In genomic region chr1:133163820-133164431, GRCm38 (mm10) we compare ENCODE assay signal across 8 mouse cellular contexts. TPM values are rescaled to one million over a fixed set of nuclear protein-coding genes. Genes with fewer than 3 reads are reported as not detected.
DNase-seq lines count a peak whose midpoint lies in the region; ATAC-seq and TF ChIP-seq lines count a peak whose summit lies in the region.

Plekha6 (plus strand) TSS chr1:133164210.

- peak within 1 kb of the TSS; percentile 94 for H3K4me2 ChIP-seq in heart, embryonic 11.5 days
- peak within 1 kb of the TSS; percentile 97 for H3K4me2 ChIP-seq in kidney, postnatal 0 days (ENCODE audit: low read length)
- peak within 1 kb of the TSS; percentile 80 for H3K4me2 ChIP-seq in liver, postnatal 0 days (ENCODE audit: low read depth, low read length)

- TF ChIP-seq EP300 in liver, postnatal 0 days (IDR thresholded peaks at IDR 0.05; ENCODE audit: low read depth) = no peak

- ATAC-seq in heart, embryonic 11.5 days (replicated peaks; ENCODE audit: insufficient number of reproducible peaks, low FRiP score, low TSS enrichment) = 0 out of 2 replicates have a peak, but pooled peaks have one; percentile 40
- no peak for ATAC-seq in kidney, postnatal 0 days (replicated peaks; ENCODE audit: low FRiP score, low read depth)
- peak; percentile 48 for ATAC-seq in liver, postnatal 0 days
- ATAC-seq in erythroid progenitor cell, adult 5-6 weeks (replicated peaks; ENCODE audit: low FRiP score, poor library complexity, severe bottlenecking) = no peak

- H3K9ac ChIP-seq in heart, embryonic 11.5 days (ENCODE audit: low read depth, low read length) = peak within 1 kb of the TSS; percentile 65
- H3K9ac ChIP-seq in kidney, postnatal 0 days (ENCODE audit: low read depth, low read length) = peak within 1 kb of the TSS; percentile 65
- no peak within 1 kb of the TSS; the same call in 1 of the 2 replicates for H3K9ac ChIP-seq in liver, postnatal 0 days (replicated peaks)

- TF ChIP-seq POLR2A in thymus, adult 2 months (IDR thresholded peaks at IDR 0.05; ENCODE audit: control insufficient read depth, extremely low read depth, insufficient read depth, low read length, poor library complexity) = no peak
- TF ChIP-seq POLR2A in cortical plate, adult 2 months (IDR thresholded peaks at IDR 0.05; ENCODE audit: extremely low read depth, insufficient read depth, low read length) = no peak
- no peak for TF ChIP-seq POLR2A in olfactory bulb, adult 2 months (IDR thresholded peaks at IDR 0.05; ENCODE audit: insufficient read depth, low read depth, low read length)

- peak; percentile 38 for DNase-seq in thymus, adult 2 months
- no peak for DNase-seq in thymus, postnatal 0 days (ENCODE audit: low spot score)
- no peak for DNase-seq in kidney, postnatal 0 days (ENCODE audit: low spot score)
- DNase-seq in liver, postnatal 0 days = peak; percentile 42

- peaks cover 18% of the 10 kb centered on the region for H3K27me3 ChIP-seq in thymus, adult 2 months (ENCODE audit: control insufficient read depth, insufficient read depth, low read length)
- H3K27me3 ChIP-seq in heart, embryonic 11.5 days (ENCODE audit: control insufficient read depth, insufficient read depth, low read length) = peaks cover 66% of the 10 kb centered on the region
- H3K27me3 ChIP-seq in kidney, postnatal 0 days (ENCODE audit: insufficient read depth, low read length) = 0 out of 2 replicates have a peak, but pooled peaks cover 13% of the 10 kb centered on the region
- peaks cover 65% of the 10 kb centered on the region for H3K27me3 ChIP-seq in liver, postnatal 0 days (ENCODE audit: insufficient read depth, low read length)

- no peak within 1 kb of the TSS for H3K27ac ChIP-seq in thymus, adult 2 months (ENCODE audit: control insufficient read depth, insufficient read depth, low read length)
- H3K27ac ChIP-seq in cortical plate, adult 2 months (ENCODE audit: insufficient read depth, low read length) = no peak within 1 kb of the TSS
- no peak within 1 kb of the TSS for H3K27ac ChIP-seq in heart, embryonic 11.5 days (ENCODE audit: low read depth, low read length)
- H3K27ac ChIP-seq in kidney, postnatal 0 days = no peak within 1 kb of the TSS
- H3K27ac ChIP-seq in liver, postnatal 0 days (ENCODE audit: low read depth) = no peak within 1 kb of the TSS
- no peak within 1 kb of the TSS for H3K27ac ChIP-seq in olfactory bulb, adult 2 months (ENCODE audit: insufficient read depth, low read depth, low read length)

- peaks cover 20% of the 10 kb centered on the region for H3K4me1 ChIP-seq in thymus, adult 2 months (replicated peaks; ENCODE audit: control insufficient read depth, insufficient read depth, low read length)
- peaks cover 3% of the 10 kb centered on the region for H3K4me1 ChIP-seq in cortical plate, adult 2 months (ENCODE audit: control insufficient read depth, insufficient read depth, low read length)
- H3K4me1 ChIP-seq in heart, embryonic 11.5 days (ENCODE audit: control insufficient read depth, insufficient read depth, low read length) = 0 out of 2 replicates have a peak, but pooled peaks cover 3% of the 10 kb centered on the region
- peaks cover 17% of the 10 kb centered on the region for H3K4me1 ChIP-seq in kidney, postnatal 0 days (replicated peaks; ENCODE audit: insufficient read depth, low read length)
- peaks cover 9% of the 10 kb centered on the region; the same call in 1 of the 2 replicates for H3K4me1 ChIP-seq in liver, postnatal 0 days (ENCODE audit: insufficient read depth)
- peaks cover 13% of the 10 kb centered on the region for H3K4me1 ChIP-seq in olfactory bulb, adult 2 months (ENCODE audit: control insufficient read depth, insufficient read depth, low read length)

- 1% methylated on average over 68 of the region's 68 CpGs for WGBS in thymus, adult 2 months
- WGBS in heart, embryonic 11.5 days (ENCODE audit: insufficient replicate concordance) = under 1% methylated on average over 68 of the region's 68 CpGs
- WGBS in kidney, postnatal 0 days = under 1% methylated on average over 65 of the region's 68 CpGs
- 3% methylated on average over 54 of the region's 68 CpGs for WGBS in liver, postnatal 0 days (ENCODE audit: insufficient replicate concordance)
- WGBS in olfactory bulb, adult 2 months = under 1% methylated on average over 68 of the region's 68 CpGs

- peak within 1 kb of the TSS; percentile 48 for H3K4me3 ChIP-seq in thymus, adult 2 months (ENCODE audit: control insufficient read depth, insufficient read depth, low read length)
- H3K4me3 ChIP-seq in cortical plate, adult 2 months (ENCODE audit: insufficient read depth, low read length) = peak within 1 kb of the TSS; percentile 11
- peak within 1 kb of the TSS; percentile 64 for H3K4me3 ChIP-seq in heart, embryonic 11.5 days (ENCODE audit: low read depth, low read length)
- H3K4me3 ChIP-seq in kidney, postnatal 0 days (replicated peaks; ENCODE audit: low read depth, low read length) = peak within 1 kb of the TSS; percentile 55
- H3K4me3 ChIP-seq in liver, postnatal 0 days (ENCODE audit: low read depth, low read length) = peak within 1 kb of the TSS; percentile 53
- peak within 1 kb of the TSS; percentile 48 for H3K4me3 ChIP-seq in olfactory bulb, adult 2 months (ENCODE audit: insufficient read depth, low read depth, low read length)

- no peaks in the 10 kb centered on the region for H3K36me3 ChIP-seq in thymus, adult 2 months (ENCODE audit: control insufficient read depth, insufficient read depth, low read length)
- no peaks in the 10 kb centered on the region for H3K36me3 ChIP-seq in heart, embryonic 11.5 days (ENCODE audit: control insufficient read depth, insufficient read depth, low read length)
- no peaks in the 10 kb centered on the region for H3K36me3 ChIP-seq in kidney, postnatal 0 days (ENCODE audit: insufficient read depth, low read length)
- H3K36me3 ChIP-seq in liver, postnatal 0 days (replicated peaks; ENCODE audit: insufficient read depth, low read length) = no peaks in the 10 kb centered on the region

- H3K9me3 ChIP-seq in heart, embryonic 11.5 days (replicated peaks; ENCODE audit: control insufficient read depth, low read length) = no peaks in the 10 kb centered on the region
- no peaks in the 10 kb centered on the region for H3K9me3 ChIP-seq in kidney, postnatal 0 days (replicated peaks; ENCODE audit: low read length)
- no peaks in the 10 kb centered on the region for H3K9me3 ChIP-seq in liver, postnatal 0 days (ENCODE audit: low read length)

- peak; percentile 31; the same call in 1 of the 2 replicates for TF ChIP-seq CTCF in thymus, adult 2 months (IDR thresholded peaks at IDR 0.05; ENCODE audit: borderline replicate concordance, control insufficient read depth, extremely low read depth, insufficient read depth, low read length, poor library complexity)
- no peak for TF ChIP-seq CTCF in cortical plate, adult 2 months (IDR thresholded peaks at IDR 0.05; ENCODE audit: extremely low read depth, insufficient read depth, low read length)
- TF ChIP-seq CTCF in kidney, postnatal 0 days (IDR thresholded peaks at IDR 0.05; ENCODE audit: low read depth) = peak; percentile 16; the same call in 1 of the 2 replicates
- TF ChIP-seq CTCF in liver, postnatal 0 days (IDR thresholded peaks at IDR 0.05; ENCODE audit: low read depth) = no peak; the same call in 1 of the 2 replicates
- no peak for TF ChIP-seq CTCF in olfactory bulb, adult 2 months (IDR thresholded peaks at IDR 0.05; ENCODE audit: insufficient read depth, low read depth, low read length)

RNA-seq across cellular contexts. Expression of gene Plekha6, which starts in this region (rescaled TPM):
- polyA plus RNA-seq in thymus, adult 2 months (2012; rRNA removed) = 5.1 and 9.4 TPM in 2 replicates
- polyA plus RNA-seq in thymus, postnatal 0 days (2015; fragmentation: Nextera tagmentation; extraction: Ambion mirVana) = 0.28 and 0.44 TPM in 2 replicates
- polyA plus RNA-seq in cortical plate, adult 2 months (2012; rRNA removed) = 82.2 and 83.2 TPM in 2 replicates
- polyA plus RNA-seq in heart, embryonic 11.5 days (2014; fragmentation: Nextera tagmentation; extraction: Ambion mirVana) = 13.6 and 14.8 TPM in 2 replicates
- polyA plus RNA-seq in kidney, postnatal 0 days (2015; fragmentation: Nextera tagmentation; extraction: Ambion mirVana) = 8.1 and 8.8 TPM in 2 replicates
- 3.8 and 4.0 TPM in 2 replicates for polyA plus RNA-seq in liver, postnatal 0 days (2015; fragmentation: Nextera tagmentation; extraction: Ambion mirVana)
- polyA plus RNA-seq in olfactory bulb, adult 2 months (2012; ENCODE audit: insufficient read depth, insufficient read length, low replicate concordance, missing spikeins) = not detected in 2 replicates
- total RNA-seq in erythroid progenitor cell, adult 5-6 weeks (2015; ENCODE audit: low replicate concordance) = 0.36 TPM in 1 of 2 replicates, not detected in the other
- total RNA-seq in erythroid progenitor cell, adult 5-6 weeks (2017; ENCODE audit: low replicate concordance) = 0.51 TPM in 1 of 2 replicates, not detected in the other

Comparison
In these comparisons a context has a peak if more than half of its experiments do, and no peak if none do; other contexts are left out.
1. DNase-seq: peak in thymus, adult 2 months (single experiment) and liver, postnatal 0 days (single experiment); none in thymus, postnatal 0 days (single experiment) and kidney, postnatal 0 days (single experiment).
2. H3K4me3 ChIP-seq: peak in every context shown above with its lines; median percentile 64 in heart, embryonic 11.5 days; 55 in kidney, postnatal 0 days; 53 in liver, postnatal 0 days; 48 in thymus, adult 2 months; 48 in olfactory bulb, adult 2 months; 11 in cortical plate, adult 2 months.
3. CTCF ChIP-seq: peak in thymus, adult 2 months (single experiment) and kidney, postnatal 0 days (single experiment); none in cortical plate, adult 2 months (single experiment), liver, postnatal 0 days (single experiment) and olfactory bulb, adult 2 months (single experiment).
4. ATAC-seq: peak in heart, embryonic 11.5 days (single experiment) and liver, postnatal 0 days (single experiment); none in kidney, postnatal 0 days (single experiment) and erythroid progenitor cell, adult 5-6 weeks (single experiment).
5. Peak in every context shown above with its lines, with median percentiles within 50 percentile points of each other: H3K4me2 ChIP-seq.